Mouse (Mus musculus) MEL (cell line): Measurements from ENCODE around the gene Sdhc. TPM values are rescaled to one million over a fixed set of nuclear protein-coding genes. Genes with fewer than 3 reads are reported as not detected.

Source experiments
- DNase-seq: peaks from one replicate; pipeline ENCODE4 v3.0.0; 2011; ENCODE audit warnings: low read depth, low spot score
- H3K27ac ChIP-seq: 2 replicates; pipeline ENCODE4 v1.5.1; 2012; ENCODE audit warnings: low read depth, mild to moderate bottlenecking, control low read depth, low read length, moderate library complexity; ENCODE audit not compliant: control insufficient read depth
- H3K27me3 ChIP-seq, 2 experiments: fragments of 150-350 bp in 1 of 2; sonication (generic) in 1 of 2; 2 replicates each; pipeline ENCODE4 v1.6.1; 2012; ENCODE audit warnings: low read length in 2 of 2, mild to moderate bottlenecking in 2 of 2, improper control_type of control experiment in 1 of 2, moderate library complexity in 1 of 2; ENCODE audit not compliant: insufficient read depth in 2 of 2, control insufficient read depth in 1 of 2
- H3K36me3 ChIP-seq, 2 experiments: 2 replicates each; pipeline ENCODE4 v1.6.1; 2012 to 2014; ENCODE audit warnings: low read length in 2 of 2, improper control_type of control experiment in 1 of 2, inconsistent platforms in 1 of 2, mild to moderate bottlenecking in 1 of 2; ENCODE audit not compliant: insufficient read depth in 2 of 2, control insufficient read depth in 1 of 2
- H3K4me1 ChIP-seq, 2 experiments: fragments of 150-350 bp in 1 of 2; sonication (generic) in 1 of 2; 2 replicates each; pipeline ENCODE4 v1.6.1; 2012; ENCODE audit warnings: low read length in 2 of 2, improper control_type of control experiment in 1 of 2, mild to moderate bottlenecking in 1 of 2; ENCODE audit not compliant: insufficient read depth in 2 of 2, control insufficient read depth in 1 of 2
- H3K4me3 ChIP-seq, 2 experiments: fragments of 150-350 bp in 1 of 2; sonication (generic) in 1 of 2; 2 replicates each; pipeline ENCODE4 v1.5.1; 2012; ENCODE audit warnings: low read depth in 2 of 2, low read length in 2 of 2, mild to moderate bottlenecking in 2 of 2, moderate library complexity in 2 of 2, control low read depth in 1 of 2, improper control_type of control experiment in 1 of 2; ENCODE audit not compliant: control insufficient read depth in 1 of 2, insufficient read depth in 1 of 2
- H3K79me2 ChIP-seq: 2 replicates; pipeline ENCODE4 v1.6.1; 2012; ENCODE audit warnings: mild to moderate bottlenecking, low read length, moderate library complexity; ENCODE audit not compliant: control insufficient read depth, poor library complexity, insufficient read depth
- H3K9ac ChIP-seq: 2 replicates; pipeline ENCODE4 v1.6.1; 2012; ENCODE audit warnings: low read depth, mild to moderate bottlenecking, control low read depth, low read length, moderate library complexity; ENCODE audit not compliant: control insufficient read depth, poor library complexity, severe bottlenecking
- H3K9me3 ChIP-seq: fragments of 150-350 bp; sonication (generic); replicated peaks from 2 replicates; pipeline ENCODE4 v1.6.1; 2012; ENCODE audit warnings: mild to moderate bottlenecking, low read length, improper control_type of control experiment, moderate library complexity; ENCODE audit not compliant: insufficient read depth
- CHD1 ChIP-seq: IDR thresholded peaks from 2 replicates; pipeline ENCODE4 v1.6.1; 2012; ENCODE audit warnings: low read depth, mild to moderate bottlenecking, inconsistent platforms, low read length, improper control_type of control experiment
- CHD2 ChIP-seq: IDR thresholded peaks from 2 replicates; pipeline ENCODE4 v1.6.1; 2011; ENCODE audit warnings: low read length, improper control_type of control experiment
- CTCF ChIP-seq, 3 experiments: IDR thresholded peaks in 2 of 3; conservative IDR thresholded peaks in 1 of 3; 2 replicates each; pipeline ENCODE4 v1.5.1; 2011 to 2012; ENCODE audit warnings: low read length in 3 of 3, low read depth in 2 of 3, mild to moderate bottlenecking in 2 of 3, improper control_type of control experiment in 1 of 3, inconsistent platforms in 1 of 3, mixed read lengths in 1 of 3, moderate library complexity in 1 of 3; ENCODE audit not compliant: control insufficient read depth in 1 of 3, insufficient read depth in 1 of 3, poor library complexity in 1 of 3, severe bottlenecking in 1 of 3
- E2F4 ChIP-seq: IDR thresholded peaks from 2 replicates; pipeline ENCODE4 v1.6.1; 2011; ENCODE audit warnings: low read depth, low read length, improper control_type of control experiment, borderline replicate concordance
- ELF1 ChIP-seq: IDR thresholded peaks from 2 replicates; pipeline ENCODE4 v1.6.1; 2014; ENCODE audit warnings: low read depth, mild to moderate bottlenecking, inconsistent platforms, low read length, improper control_type of control experiment, moderate library complexity
- EP300 ChIP-seq, 2 experiments: IDR thresholded peaks; 2 replicates each; pipeline ENCODE4 v1.6.1; 2011; ENCODE audit warnings: improper control_type of control experiment in 2 of 2, low read length in 2 of 2, low read depth in 1 of 2, mild to moderate bottlenecking in 1 of 2
- ETS1 ChIP-seq: IDR thresholded peaks from 2 replicates; pipeline ENCODE4 v1.6.1; 2012; ENCODE audit warnings: low read depth, mild to moderate bottlenecking, inconsistent platforms, low read length, improper control_type of control experiment, moderate library complexity
- GABPA ChIP-seq: IDR thresholded peaks from 2 replicates; pipeline ENCODE4 v1.6.1; 2012; ENCODE audit warnings: low read depth, mild to moderate bottlenecking, inconsistent platforms, low read length, improper control_type of control experiment, moderate library complexity
- GATA1 ChIP-seq: IDR thresholded peaks from 2 replicates; pipeline ENCODE4 v1.6.1; 2011; ENCODE audit warnings: low read depth, low read length, improper control_type of control experiment
- JUND ChIP-seq: IDR thresholded peaks from 2 replicates; pipeline ENCODE4 v1.6.1; 2011; ENCODE audit warnings: low read depth, mild to moderate bottlenecking, improper control_type of control experiment, low read length
- KAT2A ChIP-seq: conservative IDR thresholded peaks from 2 replicates; pipeline ENCODE4 v1.6.1; 2012; ENCODE audit warnings: low read depth, low read length, improper control_type of control experiment, inconsistent platforms
- MAFK ChIP-seq: IDR thresholded peaks from 2 replicates; pipeline ENCODE4 v1.6.1; 2011; ENCODE audit warnings: low read depth, mild to moderate bottlenecking, low read length, improper control_type of control experiment, borderline replicate concordance
- MAX ChIP-seq: IDR thresholded peaks from 2 replicates; pipeline ENCODE4 v1.6.1; 2011; ENCODE audit warnings: low read length, improper control_type of control experiment
- MAZ ChIP-seq: IDR thresholded peaks from 2 replicates; pipeline ENCODE4 v1.6.1; 2012; ENCODE audit warnings: low read depth, mild to moderate bottlenecking, inconsistent platforms, low read length, improper control_type of control experiment
- MEF2A ChIP-seq: IDR thresholded peaks from 2 replicates; pipeline ENCODE4 v1.6.1; 2014; ENCODE audit warnings: low read depth, mild to moderate bottlenecking, inconsistent platforms, low read length, improper control_type of control experiment; ENCODE audit not compliant: poor library complexity, insufficient replicate concordance, severe bottlenecking; ENCODE audit errors: extremely low read depth
- MXI1 ChIP-seq: IDR thresholded peaks from 2 replicates; pipeline ENCODE4 v1.6.1; 2011; ENCODE audit warnings: mild to moderate bottlenecking, low read depth, low read length, improper control_type of control experiment
- MYB ChIP-seq: IDR thresholded peaks from 2 replicates; pipeline ENCODE4 v1.6.1; 2011; ENCODE audit warnings: mild to moderate bottlenecking, low read depth, low read length, improper control_type of control experiment
- MYC ChIP-seq: IDR thresholded peaks from 2 replicates; pipeline ENCODE4 v1.6.1; 2011; ENCODE audit warnings: low read depth, mild to moderate bottlenecking, low read length, improper control_type of control experiment, moderate library complexity
- NELFE ChIP-seq: IDR thresholded peaks from 2 replicates; pipeline ENCODE4 v1.6.1; 2011; ENCODE audit warnings: low read depth, low read length, improper control_type of control experiment
- NRF1 ChIP-seq: IDR thresholded peaks from 2 replicates; pipeline ENCODE4 v1.6.1; 2014; ENCODE audit warnings: low read depth, mild to moderate bottlenecking, inconsistent platforms, low read length, improper control_type of control experiment, moderate library complexity; ENCODE audit not compliant: poor library complexity, insufficient read depth, severe bottlenecking
- POLR2AphosphoS2 ChIP-seq: IDR thresholded peaks from 2 replicates; pipeline ENCODE4 v1.6.1; 2011; ENCODE audit warnings: low read length, improper control_type of control experiment
- POLR2AphosphoS5 ChIP-seq: IDR thresholded peaks from 2 replicates; pipeline ENCODE4 v1.6.1; 2012; ENCODE audit warnings: low read depth, borderline replicate concordance, mild to moderate bottlenecking, inconsistent platforms, low read length, moderate library complexity, mixed read lengths
- RAD21 ChIP-seq: IDR thresholded peaks from 2 replicates; pipeline ENCODE4 v1.6.1; 2011; ENCODE audit warnings: mild to moderate bottlenecking, low read depth, low read length, improper control_type of control experiment
- RCOR1 ChIP-seq: IDR thresholded peaks from 2 replicates; pipeline ENCODE4 v1.6.1; 2012; ENCODE audit warnings: low read depth, mild to moderate bottlenecking, inconsistent platforms, low read length, improper control_type of control experiment
- SIN3A ChIP-seq: IDR thresholded peaks from 2 replicates; pipeline ENCODE4 v1.6.1; 2012; ENCODE audit warnings: low read length, improper control_type of control experiment, inconsistent platforms
- SMC3 ChIP-seq: IDR thresholded peaks from 2 replicates; pipeline ENCODE4 v1.6.1; 2011; ENCODE audit warnings: low read depth, low read length, improper control_type of control experiment
- TAL1 ChIP-seq: IDR thresholded peaks from 2 replicates; pipeline ENCODE4 v1.6.1; 2012; ENCODE audit warnings: mild to moderate bottlenecking, inconsistent platforms, low read length, moderate library complexity, mixed read lengths
- TBP ChIP-seq: IDR thresholded peaks from 2 replicates; pipeline ENCODE4 v1.8.0; 2011; ENCODE audit warnings: low read depth, low read length, improper control_type of control experiment
- TCF12 ChIP-seq: IDR thresholded peaks from 2 replicates; pipeline ENCODE4 v1.6.1; 2014; ENCODE audit warnings: low read depth, mild to moderate bottlenecking, inconsistent platforms, low read length, improper control_type of control experiment, moderate library complexity
- UBTF ChIP-seq: IDR thresholded peaks from 2 replicates; pipeline ENCODE4 v1.6.1; 2012; ENCODE audit warnings: low read depth, mild to moderate bottlenecking, inconsistent platforms, low read length, improper control_type of control experiment, moderate library complexity, borderline replicate concordance; ENCODE audit not compliant: insufficient read depth
- USF1 ChIP-seq: IDR thresholded peaks from 2 replicates; pipeline ENCODE4 v1.6.1; 2014; ENCODE audit warnings: low read depth, mild to moderate bottlenecking, inconsistent platforms, low read length, improper control_type of control experiment, moderate library complexity
- USF2 ChIP-seq, 2 experiments: IDR thresholded peaks; 2 replicates each; pipeline ENCODE4 v1.6.1; 2011 to 2012; ENCODE audit warnings: improper control_type of control experiment in 2 of 2, low read length in 2 of 2, borderline replicate concordance in 1 of 2, inconsistent platforms in 1 of 2, low read depth in 1 of 2, mild to moderate bottlenecking in 1 of 2; ENCODE audit not compliant: insufficient read depth in 1 of 2
- ZC3H11A ChIP-seq: IDR thresholded peaks from 2 replicates; pipeline ENCODE4 v1.6.1; 2012; ENCODE audit warnings: low read depth, mild to moderate bottlenecking, inconsistent platforms, low read length, improper control_type of control experiment
- ZMIZ1 ChIP-seq: IDR thresholded peaks from 2 replicates; pipeline ENCODE4 v1.6.1; 2012; ENCODE audit warnings: low read depth, mild to moderate bottlenecking, inconsistent platforms, low read length, improper control_type of control experiment, moderate library complexity
- ZNF384 ChIP-seq: IDR thresholded peaks from 2 replicates; pipeline ENCODE4 v1.6.1; 2012; ENCODE audit warnings: low read depth, mild to moderate bottlenecking, inconsistent platforms, low read length, improper control_type of control experiment
- polyA plus RNA-seq, 2 experiments: library from polyadenylated mRNA; stranded (reverse) in 1 of 2; unstranded in 1 of 2; fragments of >175 nt in 1 of 2; fragments of >200 nt in 1 of 2; gene quantifications; 2 replicates each; pipeline versions ENCODE4 v1.2.1 to v1.2.4; 2012; ENCODE audit warnings: low replicate concordance in 2 of 2, low read depth in 1 of 2; ENCODE audit not compliant: insufficient read length in 2 of 2, insufficient read depth in 1 of 2, missing spikeins in 1 of 2
- total RNA-seq: library from RNA; depleted of rRNA; stranded (reverse); fragments of 300-350 nt; gene quantifications from 2 replicates; pipeline ENCODE4 v1.2.3, GENCODE M21; 2012

Gene Sdhc
- total and polyA plus RNA-seq, 3 experiments = 79.4 to 224 TPM; not detected in 1

DNA sequence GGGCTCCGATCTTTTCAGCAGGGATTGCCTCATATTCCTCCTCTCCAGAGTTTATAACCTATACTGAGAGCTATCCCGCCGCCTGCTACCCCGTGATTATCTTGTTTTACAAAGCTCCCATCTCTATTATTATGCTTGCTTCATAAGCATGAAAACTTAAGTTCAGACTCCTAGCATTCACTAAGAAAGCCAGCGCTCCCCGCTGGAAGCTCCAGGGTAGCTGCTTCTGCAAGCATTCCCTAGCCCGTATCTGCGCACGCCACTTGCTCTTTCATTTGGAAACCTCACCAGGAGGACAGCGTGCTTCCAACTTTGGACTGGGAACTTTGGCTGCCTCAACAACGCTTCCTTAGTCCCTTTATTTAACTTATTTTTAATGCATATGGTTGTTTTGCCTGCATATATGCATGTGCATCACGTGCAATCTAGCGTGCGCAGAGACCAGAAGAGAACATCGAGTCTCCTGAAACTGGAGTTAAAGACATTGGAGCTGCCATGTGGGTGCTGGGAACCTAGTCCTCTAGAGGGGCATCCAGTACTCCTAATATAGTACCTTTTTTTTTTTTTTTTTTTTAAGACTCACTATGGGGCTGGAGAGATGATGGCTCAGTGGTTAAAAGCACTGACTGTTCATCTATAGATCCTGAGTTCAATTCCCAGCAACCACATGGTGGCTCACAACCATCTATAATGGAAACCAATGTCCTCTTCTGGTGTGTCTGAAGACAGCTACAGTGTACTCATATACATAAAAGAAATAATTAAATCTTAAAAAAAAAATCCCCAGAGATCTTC lies 38.4 kb downstream of the Sdhc start:
- Histone ChIP-seq H3K9me3 (no peaks in the 10 kb centered on the region), H3K4me1 (peaks cover 8 to 15% of the 10 kb centered on the region in 2 experiments), H3K79me2 (no peaks in the 10 kb centered on the region; the same call in 1 of the 2 replicates), H3K4me3 (peak overlapping the region; percentile 42 to 77), H3K36me3 (peaks cover 0 to 17% of the 10 kb centered on the region in 2 experiments; a peak in 2 of 4 replicates), H3K27ac (peak overlapping the region; percentile 73), H3K27me3 (no peaks in the 10 kb centered on the region), H3K9ac (peak overlapping the region; percentile 75)
- peak; percentile 81 for DNase-seq
- TF ChIP-seq GATA1 = no peak
- TF ChIP-seq MYC = peak; percentile 90; the same call in 1 of the 2 replicates
- no peak for TF ChIP-seq POLR2AphosphoS2
- TF ChIP-seq EP300 (IDR thresholded peaks at IDR 0.05; ENCODE audit: low read depth in 1 of 2, low read length in 2 of 2) = no peak
- TF ChIP-seq SMC3 = peak; percentile 11; the same call in 1 of the 2 replicates
- no peak for TF ChIP-seq GABPA
- peak; percentile 79 for TF ChIP-seq ZNF384
- TF ChIP-seq ZC3H11A = 0 out of 2 replicates have a peak, but pooled peaks have one; percentile 0
- TF ChIP-seq JUND = no peak
- no peak for TF ChIP-seq UBTF
- TF ChIP-seq RCOR1 = no peak
- TF ChIP-seq E2F4 = no peak
- no peak for TF ChIP-seq USF2 (IDR thresholded peaks at IDR 0.05; ENCODE audit: borderline replicate concordance in 1 of 2, insufficient read depth in 1 of 2, low read depth in 1 of 2, low read length in 2 of 2)
- TF ChIP-seq USF1 = no peak
- no peak for TF ChIP-seq RAD21
- TF ChIP-seq MYB = no peak
- 0 out of 2 replicates have a peak, but pooled peaks have one; percentile 28 for TF ChIP-seq NELFE
- TF ChIP-seq TAL1 = no peak
- peak; percentile 29; the same call in 1 of the 2 replicates for TF ChIP-seq KAT2A
- no peak for TF ChIP-seq CHD2
- no peak for TF ChIP-seq POLR2AphosphoS5
- TF ChIP-seq TBP = no peak; the same call in 1 of the 2 replicates
- TF ChIP-seq CHD1 = 0 out of 2 replicates have a peak, but pooled peaks have one; percentile 78
- TF ChIP-seq NRF1 = peak; percentile 45; the same call in 1 of the 2 replicates
- no peak for TF ChIP-seq ZMIZ1
- no peak for TF ChIP-seq ELF1
- TF ChIP-seq MAZ = 0 out of 2 replicates have a peak, but pooled peaks have one; percentile 55
- TF ChIP-seq MEF2A = no peak
- TF ChIP-seq TCF12 = 0 out of 2 replicates have a peak, but pooled peaks have one; percentile 3
- TF ChIP-seq MAFK = no peak
- no peak for TF ChIP-seq ETS1
- peak; percentile 54 for TF ChIP-seq SIN3A
- peak; percentile 93 for TF ChIP-seq MXI1
- peak; percentile 83 for TF ChIP-seq MAX
- no peak; a peak in 1 of 6 replicates for TF ChIP-seq CTCF (IDR thresholded peaks at IDR 0.05 in 2 of 3, conservative IDR thresholded peaks at IDR 0.05 in 1 of 3; ENCODE audit: control insufficient read depth in 1 of 3, insufficient read depth in 1 of 3, low read depth in 2 of 3, low read length in 3 of 3, poor library complexity in 1 of 3, severe bottlenecking in 1 of 3)
